Mouse (Mus musculus) olfactory bulb, adult 2 months (tissue): ENCODE measurements around the gene Utp6.

Source experiments
- CTCF ChIP-seq: fragments of 200-500 bp; IDR thresholded peaks from 2 replicates; pipeline ENCODE4 v1.5.1; 2012; ENCODE audit warnings: low read depth, mild to moderate bottlenecking, low read length, moderate library complexity; ENCODE audit not compliant: insufficient read depth
- POLR2A ChIP-seq: fragments of 200-500 bp; IDR thresholded peaks from 2 replicates; pipeline ENCODE4 v1.6.1; 2012; ENCODE audit warnings: mild to moderate bottlenecking, low read depth, low read length, moderate library complexity; ENCODE audit not compliant: insufficient read depth

GRCm38 (mm10) chr11:79975377-79975776, 13.2 kb upstream of the Utp6 start:
- TF ChIP-seq POLR2A (no peak), CTCF (no peak)
